Comparison of ENCODE assay signal across 7 mouse cellular contexts in genomic region chr3:118431031-118431723, GRCm38 (mm10).
DNase-seq lines count a peak whose midpoint lies in the region; ATAC-seq lines count a peak whose summit lies in the region.

No protein-coding gene starts in this region.

- intact Hi-C loops in left cerebral cortex, postnatal 36 days (cut with DNase I), result loop anchor here (5.0 to 10.0 kb wide), 5 partner anchors 81 to 1761 kb away; partner anchors contain the start of gene Dpyd

- no peak overlapping the region for H3K27ac ChIP-seq in stomach, embryonic 15.5 days

- no peak overlapping the region for H3K9ac ChIP-seq in stomach, embryonic 15.5 days

- peaks cover 37% of the 10 kb centered on the region for H3K27me3 ChIP-seq in stomach, embryonic 15.5 days (replicated peaks)

- WGBS in stomach, embryonic 15.5 days, result 2% methylated on average over 22 of the region's 22 CpGs

- H3K4me3 ChIP-seq in stomach, embryonic 15.5 days (replicated peaks), result peak overlapping the region; percentile 34

- H3K4me1 ChIP-seq in stomach, embryonic 15.5 days, result 0 out of 2 replicates have a peak, but pooled peaks cover 13% of the 10 kb centered on the region

- H3K9me3 ChIP-seq in stomach, embryonic 15.5 days, result no peaks in the 10 kb centered on the region

- ATAC-seq in stomach, embryonic 15.5 days (ENCODE audit: insufficient read depth, low FRiP score, low read depth), result peak; percentile 66; the same call in 1 of the 2 replicates

- H3K4me2 ChIP-seq in stomach, embryonic 15.5 days, result peak overlapping the region; percentile 52

- DNase-seq in WW6 (ENCODE audit: low read depth, low spot score), result peak; percentile 55
- DNase-seq in c-Kit-positive CD71-positive TER-119-negative erythroid progenitor cells, embryonic 14.5 days (ENCODE audit: low read depth), result peak; percentile 14
- DNase-seq in frontal cortex, postnatal 25 days (ENCODE audit: low spot score in 2 of 2), result peak; percentile 45 to 52
- peak; percentile 79 for DNase-seq in hindlimb bud, embryonic 11.5 days (ENCODE audit: extremely low spot score, low read depth, low spot score)
- peak; percentile 63 to 68 for DNase-seq in left cerebral cortex, postnatal 36 days (ENCODE audit: low spot score in 2 of 2)
- peak; percentile 93 for DNase-seq in mesoderm, embryonic 11.5 days (ENCODE audit: low read depth, low spot score)

- H3K36me3 ChIP-seq in stomach, embryonic 15.5 days, result no peaks in the 10 kb centered on the region

Comparison
In these comparisons a context has a peak if more than half of its experiments do, and no peak if none do; other contexts are left out.
1. DNase-seq: peak in every context shown above with its lines; median percentile 93 in mesoderm, embryonic 11.5 days; 79 in hindlimb bud, embryonic 11.5 days; 66 in left cerebral cortex, postnatal 36 days; 55 in WW6; 48 in frontal cortex, postnatal 25 days; 14 in c-Kit-positive CD71-positive TER-119-negative erythroid progenitor cells, embryonic 14.5 days.